Mouse (Mus musculus) midbrain, embryonic 14.5 days (tissue): ENCODE results near the gene Abcb6. TPM values are rescaled to one million over a fixed set of nuclear protein-coding genes. Genes with fewer than 3 reads are reported as not detected.

Experiments
- ATAC-seq: fragments of 200-750 bp; cut with Nextera tagmentation; 2 replicates; pipeline ENCODE4 v1.8.0; 2017; ENCODE audit warnings: moderate number of reproducible peaks, moderate library complexity; ENCODE audit not compliant: low FRiP score, low TSS enrichment
- DNase-seq: peaks from one replicate; pipeline ENCODE4 v3.0.0-alpha.2; 2015
- H3K27ac ChIP-seq: fragments of 300-500 bp; sonication (generic); replicated peaks from 2 replicates; pipeline ENCODE4 v1.5.1; 2014; ENCODE audit warnings: mild to moderate bottlenecking, low read depth, low read length, moderate library complexity
- H3K27me3 ChIP-seq: fragments of 300-500 bp; sonication (generic); 2 replicates; pipeline ENCODE4 v1.6.1; 2014; ENCODE audit warnings: low read length, control low read depth, mixed read lengths; ENCODE audit not compliant: control insufficient read depth, insufficient read depth
- H3K36me3 ChIP-seq: fragments of 300-500 bp; sonication (generic); 2 replicates; pipeline ENCODE4 v1.6.1; 2014; ENCODE audit warnings: low read length, control low read depth; ENCODE audit not compliant: control insufficient read depth, insufficient read depth
- H3K4me1 ChIP-seq: fragments of 300-500 bp; sonication (generic); 2 replicates; pipeline ENCODE4 v1.6.1; 2014; ENCODE audit warnings: mild to moderate bottlenecking, antibody characterized with exemption, low read length, control low read depth; ENCODE audit not compliant: control insufficient read depth, insufficient read depth
- H3K4me2 ChIP-seq: fragments of 300-500 bp; sonication (generic); 2 replicates; pipeline ENCODE4 v1.6.1; 2014; ENCODE audit warnings: mild to moderate bottlenecking, low read length, moderate library complexity
- H3K4me3 ChIP-seq: fragments of 300-500 bp; sonication (generic); replicated peaks from 2 replicates; pipeline ENCODE4 v1.5.1; 2014; ENCODE audit warnings: low read depth, low read length
- H3K9ac ChIP-seq: fragments of 300-500 bp; sonication (generic); replicated peaks from 2 replicates; pipeline ENCODE4 v1.6.1; 2014; ENCODE audit warnings: mild to moderate bottlenecking, low read length, moderate library complexity
- H3K9me3 ChIP-seq: fragments of 300-500 bp; sonication (generic); 2 replicates; pipeline ENCODE4 v1.6.1; 2016; ENCODE audit warnings: low read length, control low read depth, mixed read lengths; ENCODE audit not compliant: control insufficient read depth
- WGBS: fragments of 180-500 bp; shearing (Covaris S2); extraction: QIAGEN DNeasy Blood & Tissue Kit; methylation state at CpG from one replicate; pipeline ENCODE4 v1.1.7; 2014; 5-methylcytosine and 5-hydroxymethylcytosine counted together
- polyA plus RNA-seq: library from polyadenylated mRNA; unstranded; fragments of >200 nt; fragmentation: Nextera tagmentation; extraction: Ambion mirVana; gene quantifications from 2 replicates; pipeline ENCODE4 v1.2.1, GENCODE M21; 2014

Abcb6 gene
- polyA plus RNA-seq, 1 experiment from 2014 or later, result 35.5 TPM

DNA sequence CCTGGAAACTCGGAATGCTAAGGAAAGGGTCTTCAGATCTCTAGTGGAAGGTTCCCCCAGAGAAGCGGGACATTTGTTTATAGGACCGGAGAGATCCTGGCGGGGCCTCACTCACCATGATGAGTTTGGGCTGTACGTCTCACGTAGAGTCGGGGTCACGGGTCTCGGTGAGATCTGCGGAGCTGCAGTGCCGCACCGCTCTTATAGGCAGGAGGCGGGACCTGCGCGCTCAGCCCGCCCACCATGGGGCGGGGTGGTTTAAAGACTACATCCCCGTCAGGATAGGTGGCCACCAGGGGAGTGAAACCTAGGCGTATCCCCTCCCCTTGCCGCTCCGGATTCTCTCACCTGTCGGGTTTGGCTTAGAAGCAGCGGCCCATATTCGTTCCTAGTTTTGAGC, 38.9 kb upstream of the Abcb6 start:
- peaks cover 13% of the 10 kb centered on the region for H3K36me3 ChIP-seq
- peaks cover 46% of the 10 kb centered on the region for H3K27me3 ChIP-seq
- peak overlapping the region; percentile 97 for H3K4me2 ChIP-seq
- under 1% methylated on average over 24 of the region's 24 CpGs for WGBS
- peak overlapping the region; percentile 52 for H3K4me3 ChIP-seq
- H3K4me1 ChIP-seq, result peaks cover 17% of the 10 kb centered on the region
- peak; percentile 76 for ATAC-seq
- peak overlapping the region; percentile 62 for H3K9ac ChIP-seq
- DNase-seq, result peak; percentile 84
- H3K27ac ChIP-seq, result no peak overlapping the region
- H3K9me3 ChIP-seq, result no peaks in the 10 kb centered on the region

- H3K9me3 ChIP-seq, result no peaks in the 10 kb centered on the region
- H3K36me3 ChIP-seq, result peaks cover 20% of the 10 kb centered on the region
- peaks cover 17% of the 10 kb centered on the region for H3K4me1 ChIP-seq
- peak overlapping the region; percentile 97 for H3K4me2 ChIP-seq
- peak overlapping the region; percentile 52 for H3K4me3 ChIP-seq
- DNase-seq (no peak), ATAC-seq (peak; percentile 49; the same call in 1 of the 2 replicates)
- H3K27ac ChIP-seq, result no peak overlapping the region
- WGBS, result 2% methylated on average over 38 of the region's 38 CpGs
- H3K9ac ChIP-seq, result peak overlapping the region; percentile 30; the same call in 1 of the 2 replicates
- peaks cover 46% of the 10 kb centered on the region for H3K27me3 ChIP-seq
These were observed 38.2 kb upstream of the Abcb6 start for GRCm38 (mm10) chr1:75218227-75219001.

GRCm38 (mm10) chr1:75217893-75218226, 37.7 kb upstream of the Abcb6 start:
- Histone ChIP-seq H3K9me3 (no peaks in the 10 kb centered on the region), H3K4me2 (peak overlapping the region; percentile 97), H3K27me3 (peaks cover 46% of the 10 kb centered on the region), H3K9ac (no peak overlapping the region), H3K4me3 (no peak overlapping the region), H3K27ac (no peak overlapping the region), H3K4me1 (peaks cover 17% of the 10 kb centered on the region), H3K36me3 (peaks cover 25% of the 10 kb centered on the region)
- ATAC-seq (no peak), DNase-seq (no peak)
- WGBS, result 8% methylated on average over 6 of the region's 6 CpGs

DNA sequence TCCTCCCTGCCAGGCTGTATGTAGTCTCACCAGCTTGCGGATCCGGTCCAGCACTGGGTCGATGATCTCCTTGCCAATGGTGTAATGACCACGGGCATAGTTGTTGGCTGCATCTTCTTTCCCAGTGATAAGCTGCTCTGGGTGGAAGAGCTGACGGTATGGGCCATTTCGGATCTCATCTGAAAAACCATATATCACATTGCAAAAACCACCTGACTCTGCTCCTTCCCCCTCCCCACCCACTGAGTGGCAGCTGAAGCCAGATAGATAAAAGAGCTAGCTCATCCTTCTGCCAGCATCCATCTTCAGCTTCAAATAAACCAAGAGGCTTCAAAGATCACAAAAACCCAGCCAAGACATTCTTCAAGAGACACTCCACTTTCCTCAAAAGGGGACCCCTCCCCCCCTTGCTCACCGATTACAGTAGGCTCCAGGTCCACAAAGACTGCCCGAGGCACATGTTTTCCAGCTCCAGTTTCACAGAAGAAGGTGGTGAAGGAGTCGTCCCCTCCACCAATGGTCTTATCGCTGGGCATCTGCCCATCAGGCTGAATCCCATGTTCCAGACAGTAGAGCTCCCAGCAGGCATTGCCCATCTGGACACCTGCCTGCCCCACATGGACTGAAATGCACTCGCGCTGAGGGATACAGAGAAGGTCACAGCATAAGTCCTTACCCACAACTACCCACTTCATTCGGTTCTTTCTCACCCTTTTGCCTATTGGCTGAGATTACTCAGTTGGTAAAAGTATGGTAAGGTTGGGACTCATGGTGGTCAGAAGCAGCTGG, 36.8 kb upstream of the Abcb6 start:
- Histone ChIP-seq H3K27me3 (peaks cover 46% of the 10 kb centered on the region), H3K36me3 (peaks cover 29% of the 10 kb centered on the region)
- WGBS, result 85% methylated on average over 13 of the region's 13 CpGs

GRCm38 (mm10) chr1:75215785-75216184, 35.6 kb upstream of the Abcb6 start:
- Histone ChIP-seq H3K9ac (no peak overlapping the region), H3K4me1 (peaks cover 27% of the 10 kb centered on the region), H3K4me2 (no peak overlapping the region), H3K36me3 (peaks cover 32% of the 10 kb centered on the region), H3K9me3 (no peaks in the 10 kb centered on the region), H3K27me3 (peaks cover 36% of the 10 kb centered on the region), H3K4me3 (no peak overlapping the region), H3K27ac (no peak overlapping the region)
- ATAC-seq (no peak), DNase-seq (no peak)
- WGBS, result 93% methylated on average over 9 of the region's 9 CpGs

More for the DNA sequence above, 36.8 kb upstream of the Abcb6 start:
- H3K9ac ChIP-seq, result no peak overlapping the region
- ATAC-seq (no peak), DNase-seq (no peak)
- H3K9me3 ChIP-seq, result no peaks in the 10 kb centered on the region
- H3K4me1 ChIP-seq, result peaks cover 18% of the 10 kb centered on the region
- H3K4me3 ChIP-seq, result no peak overlapping the region
- no peak overlapping the region for H3K4me2 ChIP-seq
- no peak overlapping the region for H3K27ac ChIP-seq

GRCm38 (mm10) chr1:75214886-75215285, 34.7 kb upstream of the Abcb6 start:
- Histone ChIP-seq H3K9ac (no peak overlapping the region), H3K9me3 (no peaks in the 10 kb centered on the region), H3K4me3 (no peak overlapping the region), H3K27me3 (peaks cover 27% of the 10 kb centered on the region), H3K27ac (no peak overlapping the region), H3K4me1 (peaks cover 31% of the 10 kb centered on the region), H3K36me3 (peaks cover 32% of the 10 kb centered on the region), H3K4me2 (no peak overlapping the region)
- ATAC-seq, result no peak
- no peak for DNase-seq
- 75% methylated on average over 5 of the region's 5 CpGs for WGBS

DNA sequence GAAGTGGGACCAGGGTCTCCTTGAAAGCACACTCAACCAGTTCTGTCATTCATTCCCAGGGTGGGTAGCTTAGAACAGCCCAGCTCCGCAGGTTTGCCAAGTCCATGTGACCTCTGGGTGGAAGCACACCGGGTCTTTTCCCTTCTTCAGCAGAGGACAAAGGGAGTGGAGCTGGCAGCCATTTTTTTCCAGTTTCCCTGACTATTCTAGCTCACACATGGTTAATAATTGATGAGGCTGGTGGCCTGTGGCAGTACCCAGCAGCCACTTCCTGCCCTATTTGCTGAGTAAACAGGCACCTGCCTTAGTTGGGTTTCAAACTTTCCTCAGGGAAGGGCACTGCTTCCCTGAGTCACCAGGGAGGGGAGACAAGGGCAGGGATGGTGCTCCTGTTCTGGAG, 34.2 kb upstream of the Abcb6 start:
- Histone ChIP-seq H3K4me3 (no peak overlapping the region), H3K27ac (no peak overlapping the region), H3K9me3 (no peaks in the 10 kb centered on the region), H3K27me3 (peaks cover 25% of the 10 kb centered on the region), H3K36me3 (peaks cover 32% of the 10 kb centered on the region), H3K4me2 (no peak overlapping the region), H3K9ac (no peak overlapping the region), H3K4me1 (peaks cover 31% of the 10 kb centered on the region)
- no peak for DNase-seq
- WGBS, result 77% methylated on average over 2 of the region's 2 CpGs
- no peak for ATAC-seq

- Histone ChIP-seq H3K9ac (no peak overlapping the region), H3K9me3 (no peaks in the 10 kb centered on the region), H3K4me2 (no peak overlapping the region), H3K27me3 (peaks cover 15% of the 10 kb centered on the region; the same call in 1 of the 2 replicates), H3K4me1 (peaks cover 27% of the 10 kb centered on the region), H3K36me3 (peaks cover 32% of the 10 kb centered on the region), H3K4me3 (no peak overlapping the region), H3K27ac (no peak overlapping the region)
- WGBS, result 92% methylated on average over 7 of the region's 7 CpGs
- no peak for DNase-seq
- ATAC-seq, result no peak
These were observed 32.9 kb upstream of the Abcb6 start for GRCm38 (mm10) chr1:75213096-75213495.
